13 mouse cellular contexts compared by ENCODE assay signal in genomic region chr12:3761591-3762295, GRCm38 (mm10). TPM values are rescaled to one million over a fixed set of nuclear protein-coding genes. Genes with fewer than 3 reads are reported as not detected.
DNase-seq lines count a peak whose midpoint lies in the region; ATAC-seq and TF ChIP-seq lines count a peak whose summit lies in the region.
"Had no signal": no experiment of that assay in that cellular context is flagged by ENCODE, and none has a peak within 500 bp of the region (broad histone marks: within the 10 kb centered on the region; RNA-seq: fewer than 3 reads in every experiment).

No protein-coding gene starts in this region.

- no peak overlapping the region for H3K4me3 ChIP-seq in layer of hippocampus, adult 2 months
- H3K4me3 ChIP-seq in hindbrain, embryonic 16.5 days (ENCODE audit: low read length) = no peak overlapping the region
- H3K4me3 ChIP-seq in embryonic facial prominence, embryonic 10.5 days = no peak overlapping the region

- no peak for DNase-seq in layer of hippocampus, adult 2 months (ENCODE audit: low spot score in 2 of 2)
- no peak for DNase-seq in layer of hippocampus, postnatal 10 days (ENCODE audit: low spot score in 2 of 2)
- peak; percentile 96 for DNase-seq in brain, adult 2 months (ENCODE audit: low read depth, low spot score)
- DNase-seq in cerebellum, adult 11-12 months = peak; percentile 92
- DNase-seq in embryonic facial prominence, embryonic 10.5 days (ENCODE audit: low spot score) = no peak
- DNase-seq in spleen, adult 18-20 months = no peak
- DNase-seq: embryo, embryonic 11 days; gastrocnemius, postnatal 14 days; kidney, postnatal 36 days; lung, postnatal 36 days; thymus, postnatal 25 days had no signal

- H3K36me3 ChIP-seq in hindbrain, embryonic 16.5 days (ENCODE audit: control insufficient read depth, insufficient read depth, low read length) = no peaks in the 10 kb centered on the region
- no peaks in the 10 kb centered on the region for H3K36me3 ChIP-seq in embryonic facial prominence, embryonic 10.5 days (replicated peaks)

- H3K4me2 ChIP-seq in hindbrain, embryonic 16.5 days (ENCODE audit: low read length) = no peak overlapping the region

- no peak overlapping the region for H3K9ac ChIP-seq in hindbrain, embryonic 16.5 days (ENCODE audit: low read depth, low read length)
- H3K9ac ChIP-seq: liver, embryonic 14.5 days had no signal

- no peak for TF ChIP-seq CTCF in layer of hippocampus, adult 2 months (conservative IDR thresholded peaks at IDR 0.05)

- H3K27ac ChIP-seq in layer of hippocampus, adult 2 months = peak overlapping the region; percentile 54
- peak overlapping the region; percentile 62 for H3K27ac ChIP-seq in hindbrain, embryonic 16.5 days (ENCODE audit: low read depth, low read length)
- no peak overlapping the region for H3K27ac ChIP-seq in embryonic facial prominence, embryonic 10.5 days (replicated peaks)
- H3K27ac ChIP-seq: liver, embryonic 14.5 days had no signal

- ATAC-seq in hindbrain, embryonic 16.5 days = peak; percentile 89

- WGBS in hindbrain, embryonic 16.5 days = 59% methylated on average over 6 of the region's 6 CpGs
- 83% methylated on average over 6 of the region's 6 CpGs for WGBS in embryonic facial prominence, embryonic 10.5 days

- H3K9me3 ChIP-seq in hindbrain, embryonic 16.5 days (ENCODE audit: control insufficient read depth, low read length) = no peaks in the 10 kb centered on the region
- H3K9me3 ChIP-seq in embryonic facial prominence, embryonic 10.5 days = no peaks in the 10 kb centered on the region

- peaks cover 6% of the 10 kb centered on the region; the same call in 1 of the 2 replicates for H3K4me1 ChIP-seq in hindbrain, embryonic 16.5 days (ENCODE audit: control insufficient read depth, insufficient read depth, low read depth, low read length)
- H3K4me1 ChIP-seq in embryonic facial prominence, embryonic 10.5 days = no peaks in the 10 kb centered on the region

- H3K27me3 ChIP-seq in hindbrain, embryonic 16.5 days (replicated peaks; ENCODE audit: control insufficient read depth, insufficient read depth, low read length) = no peaks in the 10 kb centered on the region
- H3K27me3 ChIP-seq in embryonic facial prominence, embryonic 10.5 days (replicated peaks; ENCODE audit: low read depth, poor library complexity, severe bottlenecking) = no peaks in the 10 kb centered on the region

RNA-seq across cellular contexts. Expression of gene Dnmt3a, which starts 44.1 kb away (rescaled TPM):
- 10 to 100 TPM; 70.3 to 82.5 TPM for total RNA-seq in layer of hippocampus, adult 2 months (2021)
- 100 to 1,000 TPM; 288 to 295 TPM for total RNA-seq in layer of hippocampus, postnatal 10 days (2021)
- 94.1 and 104 TPM in 2 replicates for polyA plus RNA-seq in hindbrain, embryonic 16.5 days (2015; fragmentation: Nextera tagmentation; extraction: Ambion mirVana)
- 160 and 179 TPM in 2 replicates for polyA plus RNA-seq in embryonic facial prominence, embryonic 10.5 days (2016; fragmentation: Nextera tagmentation; extraction: Ambion mirVana)

Comparison
In these comparisons a context has a peak if more than half of its experiments do, and no peak if none do; other contexts are left out.
1. DNase-seq: peak in brain, adult 2 months (single experiment) and cerebellum, adult 11-12 months (single experiment); none in layer of hippocampus, adult 2 months (0 of 2), layer of hippocampus, postnatal 10 days (0 of 2), embryonic facial prominence, embryonic 10.5 days (single experiment) and spleen, adult 18-20 months (0 of 2).